Mouse (Mus musculus): ENCODE data around the gene Cdca7l.

The Cdca7l gene

GRCm38 (mm10) chr12:117809327-117810017 lies 5.4 kb downstream of the Cdca7l start:
- no peak for DNase-seq (ENCODE audit: low spot score)

- no peak for DNase-seq (ENCODE audit: low spot score)
Measured at GRCm38 (mm10) chr12:117810074-117810473, 6.0 kb downstream of the Cdca7l start.

GRCm38 (mm10) chr12:117820138-117820858 lies 16.2 kb downstream of the Cdca7l start:
- no peak for DNase-seq (ENCODE audit: low spot score)

GRCm38 (mm10) chr12:117820859-117821221 lies 16.8 kb downstream of the Cdca7l start:
- DNase-seq (ENCODE audit: low spot score), result no peak

GRCm38 (mm10) chr12:117821394-117821793 lies 17.3 kb downstream of the Cdca7l start:
- no peak for DNase-seq (ENCODE audit: low spot score)

GRCm38 (mm10) chr12:117828350-117828749 lies 24.3 kb downstream of the Cdca7l start:
- no peak for DNase-seq (ENCODE audit: low spot score)

- DNase-seq (ENCODE audit: low spot score), result no peak
Measured at GRCm38 (mm10) chr12:117831351-117831961, 27.4 kb downstream of the Cdca7l start.

- no peak for DNase-seq (ENCODE audit: low spot score)
Measured at GRCm38 (mm10) chr12:117832190-117832589, 28.1 kb downstream of the Cdca7l start.

- DNase-seq (ENCODE audit: low spot score), result no peak
Measured at GRCm38 (mm10) chr12:117834652-117835051, 30.6 kb downstream of the Cdca7l start.

GRCm38 (mm10) chr12:117835371-117835770 lies 31.3 kb downstream of the Cdca7l start:
- DNase-seq (ENCODE audit: low spot score), result no peak

GRCm38 (mm10) chr12:117837376-117837775 lies 33.3 kb downstream of the Cdca7l start:
- no peak for DNase-seq (ENCODE audit: low spot score)

- DNase-seq (ENCODE audit: low spot score), result no peak
Measured at GRCm38 (mm10) chr12:117840705-117841104, 36.6 kb downstream of the Cdca7l start.

- DNase-seq (ENCODE audit: low spot score), result no peak
Measured at GRCm38 (mm10) chr12:117842676-117843075, 38.6 kb downstream of the Cdca7l start.

- DNase-seq (ENCODE audit: low spot score), result peak; percentile 28
Measured at GRCm38 (mm10) chr12:117843302-117844074, 39.4 kb downstream of the Cdca7l start.

GRCm38 (mm10) chr12:117844075-117844408 lies 40.0 kb downstream of the Cdca7l start:
- no peak for DNase-seq (ENCODE audit: low spot score)

- DNase-seq (ENCODE audit: low spot score), result no peak
Measured at GRCm38 (mm10) chr12:117844917-117845316, 40.8 kb downstream of the Cdca7l start.

- DNase-seq (ENCODE audit: low spot score), result no peak
Measured at GRCm38 (mm10) chr12:117848621-117849020, 44.5 kb downstream of the Cdca7l start.

- no peak for DNase-seq (ENCODE audit: low spot score)
Measured at GRCm38 (mm10) chr12:117850472-117850871, 46.4 kb downstream of the Cdca7l start.

GRCm38 (mm10) chr12:117853316-117853715 lies 49.2 kb downstream of the Cdca7l start:
- DNase-seq (ENCODE audit: low spot score), result peak; percentile 42

GRCm38 (mm10) chr12:117857023-117857422 lies 52.9 kb downstream of the Cdca7l start:
- DNase-seq (ENCODE audit: low spot score), result no peak

- DNase-seq (ENCODE audit: low spot score), result no peak
Measured at GRCm38 (mm10) chr12:117857884-117858283, 53.8 kb downstream of the Cdca7l start.

- DNase-seq (ENCODE audit: low spot score), result no peak
Measured at GRCm38 (mm10) chr12:117860840-117861239, 56.8 kb downstream of the Cdca7l start.

GRCm38 (mm10) chr12:117861249-117861648 lies 57.2 kb downstream of the Cdca7l start:
- no peak for DNase-seq (ENCODE audit: low spot score)

All from layer of hippocampus, adult 11-12 months (tissue).